Mouse (Mus musculus): ENCODE data around the gene Brk1.

The Brk1 gene

DNA sequence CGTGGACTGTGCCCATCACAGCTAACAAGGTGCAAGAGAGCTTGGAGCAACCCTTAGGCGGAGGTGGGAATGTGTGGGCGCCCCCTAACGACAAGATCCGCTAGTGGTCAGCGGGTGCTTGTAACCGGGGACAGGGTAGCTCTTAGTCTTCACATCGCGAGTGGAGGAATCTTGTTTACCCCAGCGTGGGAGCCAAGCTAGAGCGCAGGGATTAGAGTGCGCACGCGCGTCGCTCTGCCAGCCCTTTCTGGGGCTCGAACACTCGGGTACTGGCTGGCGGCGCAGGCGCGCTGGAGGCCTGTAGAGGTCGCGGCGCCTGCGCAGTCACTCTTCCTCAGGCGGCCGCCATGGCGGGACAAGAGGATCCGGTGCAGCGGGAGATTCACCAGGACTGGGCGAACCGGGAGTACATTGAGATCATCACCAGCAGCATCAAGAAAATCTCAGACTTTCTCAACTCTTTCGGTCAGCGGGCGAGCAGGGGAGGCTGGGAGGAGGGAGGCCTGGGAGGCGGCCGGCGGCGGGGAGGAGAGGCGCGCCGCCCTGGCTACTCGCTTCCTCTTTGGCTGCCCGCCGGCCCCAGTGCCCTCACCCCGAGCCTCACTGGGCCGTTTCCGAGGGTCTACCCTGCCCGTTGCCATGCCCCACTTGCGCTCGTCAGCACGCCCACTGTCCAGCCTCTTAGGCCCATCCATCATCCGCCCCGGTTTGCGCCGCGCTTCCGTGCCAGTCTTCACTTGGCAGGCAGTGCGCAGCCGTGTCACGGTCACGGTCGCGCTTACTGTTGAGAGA lies at the start of gene Brk1:
Gene Brk1, plus strand, starts transcription at position 341 of the 792 bp plus-strand sequence.
- peak; percentile 90 for DNase-seq (ENCODE audit: low read depth, low spot score)

DNA sequence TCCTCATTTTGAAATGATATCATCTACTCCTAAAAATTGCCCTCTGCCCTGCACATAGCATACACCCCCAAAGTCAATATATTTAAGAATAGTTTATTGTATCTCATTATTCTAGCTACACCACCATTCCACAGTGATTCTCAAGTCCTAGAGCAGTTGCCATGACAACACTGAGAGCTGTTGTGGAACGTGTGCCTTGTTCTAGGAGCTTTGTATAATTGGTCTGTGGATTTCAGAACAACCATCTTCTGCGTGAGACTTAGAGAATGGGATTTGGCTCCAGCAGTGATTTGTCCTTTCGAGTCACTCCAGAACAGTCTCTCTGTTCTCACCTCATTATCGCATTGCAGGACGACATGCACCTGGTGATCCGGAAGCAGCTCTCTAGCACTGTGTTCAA lies 44.8 kb upstream of the Brk1 start:
- DNase-seq (ENCODE audit: low read depth, low spot score): no peak

DNA sequence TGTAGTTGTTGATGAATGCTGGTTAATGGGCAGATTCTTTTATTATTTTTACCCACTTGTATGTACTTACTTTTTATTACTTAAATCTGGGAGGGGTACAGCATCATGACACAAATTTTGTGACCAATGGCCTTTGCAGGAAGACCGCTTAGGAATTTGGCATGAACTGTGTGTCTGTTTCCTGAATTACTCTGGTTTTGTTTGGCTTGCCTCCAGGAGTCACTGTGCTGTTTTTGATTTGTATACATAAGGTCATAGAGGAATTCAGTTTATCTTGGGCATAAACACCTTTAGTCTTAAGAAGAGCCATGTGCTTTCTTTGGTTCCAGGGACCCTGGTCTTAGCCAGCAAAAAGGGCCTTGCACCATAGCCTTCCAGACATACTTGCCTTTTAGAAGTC lies 40.0 kb upstream of the Brk1 start:
- DNase-seq (ENCODE audit: low read depth, low spot score): no peak

DNA sequence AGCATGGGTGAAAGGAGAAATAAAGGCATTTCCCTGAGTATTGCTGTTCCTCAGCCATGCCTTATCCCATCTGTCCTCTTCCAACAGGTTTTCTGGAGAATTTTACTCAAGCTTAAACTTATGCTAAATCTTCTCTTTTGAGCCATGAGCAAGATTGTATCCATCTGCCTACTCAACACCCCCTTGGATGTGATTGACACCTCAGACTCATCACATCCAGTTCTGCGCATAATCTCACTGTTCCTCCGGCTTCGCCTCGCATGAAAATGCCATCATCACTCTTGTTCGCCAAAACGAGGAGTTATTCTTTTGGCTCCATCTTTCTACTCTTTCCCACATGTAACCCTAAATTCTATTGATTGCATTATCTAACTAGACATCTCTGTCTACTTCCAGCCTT lies 28.5 kb upstream of the Brk1 start:
- DNase-seq (ENCODE audit: low read depth, low spot score): no peak

DNA sequence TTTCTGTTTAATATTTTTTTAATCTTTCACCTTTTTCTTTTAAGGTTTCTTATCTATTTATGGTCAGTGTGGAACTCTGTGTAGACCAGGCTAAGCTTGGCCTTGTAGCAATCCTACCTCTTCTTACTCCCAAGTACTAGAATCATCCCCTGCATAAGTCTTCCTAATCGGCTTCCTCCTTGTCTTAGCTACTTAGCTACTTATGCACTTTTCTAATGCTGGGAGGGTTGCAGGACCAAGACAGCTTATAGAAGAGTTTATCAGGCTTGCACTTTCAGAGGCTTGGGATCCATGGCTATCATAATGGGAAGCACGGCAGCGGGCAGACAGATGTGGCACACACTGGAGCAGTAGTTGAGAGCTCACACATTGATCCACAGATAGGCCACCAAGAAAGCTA lies 25.3 kb upstream of the Brk1 start:
- DNase-seq (ENCODE audit: low read depth, low spot score): no peak

DNA sequence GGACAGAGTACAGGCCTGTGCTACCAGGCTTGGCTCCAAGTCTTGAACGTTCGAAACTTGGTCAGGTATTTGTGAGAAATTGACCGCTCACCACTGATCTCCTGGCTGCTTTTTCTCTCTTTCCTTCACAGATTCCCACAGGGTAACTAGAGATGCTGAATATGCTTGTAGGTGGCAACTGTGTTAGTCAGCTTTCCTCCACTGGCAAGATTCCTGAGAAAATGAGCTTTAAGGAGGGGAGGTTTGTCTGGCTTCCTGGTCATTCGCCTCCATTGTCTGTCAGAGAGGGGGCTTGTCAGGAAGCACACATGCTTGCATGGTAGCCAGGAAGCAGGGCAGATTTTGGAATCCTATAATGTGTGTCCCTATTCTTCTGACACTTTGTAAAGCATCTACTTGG lies 21.5 kb upstream of the Brk1 start:
- DNase-seq (ENCODE audit: low read depth, low spot score): no peak

DNA sequence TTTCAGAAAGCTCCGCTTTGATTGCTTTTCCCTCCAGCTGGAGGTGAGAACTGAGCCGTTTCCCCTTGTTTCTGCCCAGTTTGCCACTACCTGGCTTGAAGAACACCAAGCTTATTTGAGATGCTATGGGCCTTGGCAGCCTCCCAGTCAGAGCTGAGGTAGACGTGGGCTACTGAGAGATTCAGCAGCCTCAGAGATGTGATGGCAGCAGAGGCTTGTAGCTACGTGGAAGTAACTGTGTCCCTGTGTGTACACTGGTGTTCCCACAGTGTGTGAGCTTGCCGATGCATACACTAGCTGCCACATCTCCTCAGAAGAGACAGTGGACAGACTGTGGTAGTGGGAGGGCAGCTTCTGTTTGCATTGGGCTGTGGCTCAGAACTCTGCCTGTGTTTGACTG lies 19.5 kb upstream of the Brk1 start:
- no peak for DNase-seq (ENCODE audit: low read depth, low spot score)

DNA sequence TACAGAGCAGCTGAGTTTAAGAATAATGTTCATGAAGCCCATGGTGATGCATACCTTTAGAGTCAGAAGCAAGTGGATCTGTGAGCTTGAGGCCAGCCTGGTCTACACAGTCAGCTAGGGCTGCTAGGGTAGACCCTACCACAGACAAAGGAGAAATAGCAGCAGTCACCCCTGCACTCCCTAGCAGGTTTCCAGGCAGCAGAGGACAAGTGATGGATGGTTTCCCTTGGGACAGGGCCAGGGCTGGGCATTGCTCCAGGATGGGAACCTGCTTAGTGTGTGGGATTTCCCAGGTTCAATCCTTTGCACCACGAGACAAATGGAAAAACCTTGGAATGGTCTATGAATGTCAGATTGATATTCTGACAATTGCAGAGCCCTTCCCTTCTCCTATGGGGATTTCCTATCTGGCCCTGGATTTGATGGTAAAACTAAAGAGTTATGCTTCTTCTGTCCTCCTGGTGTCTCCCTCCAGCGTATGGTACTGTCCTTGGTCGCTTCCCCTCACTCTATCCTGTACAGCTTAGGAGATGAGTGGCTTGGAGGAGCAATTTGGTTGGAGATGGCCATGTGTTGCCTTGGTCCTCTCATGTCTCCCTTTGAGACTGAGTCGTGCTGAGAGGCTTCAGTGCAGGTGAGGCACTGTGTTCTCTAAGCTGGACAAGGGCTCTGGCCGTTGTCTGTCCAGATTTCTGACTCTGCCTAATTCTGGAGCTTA lies 17.9 kb upstream of the Brk1 start:
- DNase-seq (ENCODE audit: low read depth, low spot score): no peak

DNA sequence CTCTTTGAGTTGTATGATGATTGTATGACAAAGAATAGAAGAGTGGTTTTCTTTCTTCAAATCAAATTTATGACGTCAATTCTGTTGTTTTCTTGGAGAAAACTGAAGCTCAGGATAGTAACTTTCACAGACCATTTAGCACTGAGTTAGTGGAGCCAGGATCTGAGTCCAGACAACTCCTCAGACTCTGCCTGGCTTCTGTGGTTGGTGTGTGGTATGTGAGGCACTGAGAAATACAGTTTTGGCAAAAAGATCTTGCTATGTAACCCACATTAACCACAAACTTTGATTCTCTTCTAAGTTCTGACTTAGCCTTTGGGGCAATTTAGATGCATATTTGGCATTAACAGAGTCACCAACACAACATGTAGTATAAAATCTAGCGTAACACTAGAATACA lies 11.9 kb upstream of the Brk1 start:
- DNase-seq (ENCODE audit: low read depth, low spot score): no peak

DNA sequence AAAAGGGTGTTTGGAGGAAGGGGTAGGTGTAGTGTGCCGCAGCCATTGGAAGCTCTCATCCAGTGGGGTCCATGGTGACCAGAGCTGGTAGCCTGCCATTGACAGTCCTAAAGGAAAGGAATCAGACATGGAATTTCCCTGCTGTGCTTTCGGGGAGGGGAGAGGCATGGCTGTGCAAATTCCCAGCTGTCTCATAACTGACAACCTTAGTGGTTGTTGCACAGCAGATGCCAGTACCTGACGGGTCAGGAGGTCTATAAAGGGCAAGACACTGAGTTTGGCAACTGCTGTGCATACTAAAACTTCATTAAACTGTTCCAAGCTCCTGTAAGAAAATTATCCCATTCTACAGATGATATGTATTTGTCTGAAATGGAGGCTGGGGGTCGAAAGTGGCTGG lies 6.6 kb upstream of the Brk1 start:
- no peak for DNase-seq (ENCODE audit: low read depth, low spot score)

DNA sequence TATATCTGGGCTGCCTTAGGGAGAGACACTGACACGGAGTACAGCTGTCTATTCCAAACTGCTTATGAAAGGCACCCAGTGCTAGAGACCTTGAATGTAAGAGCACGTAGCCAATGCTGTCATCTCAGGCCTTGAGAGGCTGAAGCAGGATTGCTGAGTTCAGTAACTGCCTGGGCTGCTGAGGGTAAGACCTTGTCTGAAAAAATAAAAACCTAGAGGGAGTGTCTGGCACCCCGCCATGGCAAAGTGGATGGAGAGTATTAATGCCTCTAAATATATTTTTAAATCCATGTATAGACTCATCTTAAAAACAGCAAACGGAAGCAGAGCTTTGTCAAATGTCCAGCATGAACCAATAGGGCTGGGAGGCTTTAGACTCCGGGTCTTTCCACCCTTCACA lies 4.7 kb upstream of the Brk1 start:
- no peak for DNase-seq (ENCODE audit: low read depth, low spot score)

DNA sequence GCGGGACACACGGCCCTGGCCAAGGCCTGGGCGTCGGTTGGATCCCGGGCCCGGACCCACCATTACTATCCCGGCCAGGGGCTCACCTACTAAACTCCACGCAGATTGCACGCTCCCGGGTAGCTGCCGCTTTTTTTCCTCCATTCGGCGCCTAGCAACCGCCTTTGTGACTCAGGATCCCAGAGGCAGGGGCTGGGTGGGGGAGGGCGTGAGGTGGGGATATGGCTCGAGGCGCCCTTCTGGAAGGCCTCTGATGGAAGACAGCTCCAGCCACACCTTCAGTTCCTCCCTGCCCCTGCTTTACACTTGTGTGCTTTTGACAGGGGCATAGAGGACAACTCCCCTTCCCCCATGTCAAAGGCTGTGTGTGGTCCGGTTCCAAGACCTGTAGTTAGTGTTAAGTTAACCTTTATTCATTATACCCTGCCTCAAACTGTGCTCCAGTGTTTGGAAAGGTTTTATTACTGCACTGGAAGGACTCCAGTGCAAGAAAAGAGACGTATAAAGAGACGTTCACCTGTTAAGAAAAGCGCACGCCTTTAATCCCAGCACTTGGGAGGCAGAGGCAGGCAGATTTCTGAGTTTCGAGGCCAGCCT lies 3.9 kb upstream of the Brk1 start, which contains the start of gene Fancd2os:
Gene Fancd2os, minus strand, starts transcription at position 173 of the 597 bp plus-strand sequence.
- DNase-seq (ENCODE audit: low read depth, low spot score): no peak

DNA sequence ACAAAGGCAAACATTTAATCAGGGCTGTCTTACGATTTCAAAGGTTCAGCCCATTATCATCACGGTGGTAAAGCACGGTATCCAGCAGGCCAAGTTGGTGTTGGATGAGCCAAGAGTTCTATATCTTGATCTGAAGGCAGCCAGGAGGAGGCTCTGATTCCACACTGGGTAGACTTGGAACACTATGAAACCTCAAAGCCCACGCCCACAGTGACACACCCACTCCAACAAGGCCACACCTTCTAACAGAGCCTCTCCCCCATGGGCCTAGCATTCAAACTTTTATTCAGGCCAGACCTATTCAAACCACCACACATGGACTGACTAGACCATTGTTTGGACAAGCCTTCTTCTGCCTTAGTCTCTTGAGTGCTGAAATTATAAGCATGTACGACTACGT lies 1.8 kb upstream of the Brk1 start:
- DNase-seq (ENCODE audit: low read depth, low spot score): no peak

DNA sequence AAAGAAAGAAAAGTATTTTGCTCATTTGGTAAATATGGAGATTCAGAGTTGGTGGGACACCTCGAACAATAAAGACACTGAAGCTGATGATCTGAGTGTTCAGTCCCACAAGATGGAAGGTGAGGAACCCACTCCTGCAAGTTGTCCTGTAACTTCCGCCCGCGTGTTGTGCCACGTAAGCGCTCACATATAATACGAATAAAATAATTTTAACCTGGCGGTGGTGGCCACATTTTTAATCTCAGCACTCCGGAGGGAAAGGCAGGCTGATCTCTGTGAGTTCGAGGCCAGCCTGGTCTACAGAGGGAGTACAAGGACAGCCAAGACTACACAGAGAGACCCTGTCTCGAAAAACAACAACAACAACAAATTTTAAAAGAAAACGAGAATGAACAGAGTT lies 579 bp upstream of the Brk1 start:
- no peak for DNase-seq (ENCODE audit: low read depth, low spot score)

DNA sequence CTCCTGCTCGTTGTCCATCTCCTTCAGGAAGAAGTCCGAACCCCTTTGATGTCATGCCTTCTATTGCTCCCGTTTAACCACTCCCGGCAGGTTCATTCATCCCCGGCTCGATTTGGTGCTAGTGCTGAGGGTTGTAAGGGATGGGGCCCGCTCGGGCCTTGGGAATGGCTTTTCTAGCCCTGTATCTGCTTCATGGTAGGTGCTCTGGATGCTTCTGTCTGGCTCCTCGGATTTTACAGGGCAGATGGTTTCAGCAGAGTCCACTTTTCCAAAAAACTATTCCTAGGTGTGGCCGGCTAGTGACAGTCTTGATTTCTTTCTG lies 613 bp downstream of the Brk1 start:
- no peak for DNase-seq (ENCODE audit: low read depth, low spot score)

DNA sequence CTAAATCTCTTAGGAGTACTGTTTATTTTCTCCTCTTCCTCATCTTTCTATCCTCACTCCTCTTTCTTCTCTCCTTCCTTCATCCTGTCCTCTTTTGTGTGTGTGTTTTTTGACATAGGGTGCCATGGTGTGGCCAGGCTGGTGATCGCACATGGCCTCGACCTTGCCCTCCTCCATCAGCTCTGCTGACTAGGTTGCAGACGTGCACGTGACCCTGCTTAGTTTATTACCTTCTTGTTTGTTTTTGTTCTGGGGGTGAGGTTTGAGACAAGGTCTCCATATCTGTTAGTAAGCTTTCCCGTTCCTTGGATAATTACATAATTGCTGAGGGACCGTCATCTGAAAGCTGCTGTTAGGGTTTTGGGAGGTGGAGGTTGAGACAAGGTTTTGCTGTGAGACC lies 4.3 kb downstream of the Brk1 start:
- no peak for DNase-seq (ENCODE audit: low read depth, low spot score)

DNA sequence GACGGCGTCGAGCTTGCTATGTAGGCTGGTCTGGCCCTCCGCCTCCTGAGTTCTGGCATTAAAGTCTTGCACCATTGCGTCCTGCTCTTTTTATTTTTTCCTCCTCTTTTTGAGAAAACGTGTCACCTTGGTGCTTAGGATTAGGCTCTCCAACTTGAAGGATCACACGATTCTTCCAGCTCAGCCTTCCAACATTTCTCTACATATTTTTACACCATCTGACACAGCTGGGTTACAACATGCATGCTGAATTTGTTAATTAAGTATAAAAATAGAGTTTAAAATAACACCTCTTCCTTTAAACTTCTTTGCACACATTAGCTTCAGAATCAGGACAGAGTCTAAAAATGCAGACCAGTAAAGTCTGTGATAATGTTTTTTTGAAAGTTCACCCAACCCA lies 4.7 kb downstream of the Brk1 start:
- no peak for DNase-seq (ENCODE audit: low read depth, low spot score)

DNA sequence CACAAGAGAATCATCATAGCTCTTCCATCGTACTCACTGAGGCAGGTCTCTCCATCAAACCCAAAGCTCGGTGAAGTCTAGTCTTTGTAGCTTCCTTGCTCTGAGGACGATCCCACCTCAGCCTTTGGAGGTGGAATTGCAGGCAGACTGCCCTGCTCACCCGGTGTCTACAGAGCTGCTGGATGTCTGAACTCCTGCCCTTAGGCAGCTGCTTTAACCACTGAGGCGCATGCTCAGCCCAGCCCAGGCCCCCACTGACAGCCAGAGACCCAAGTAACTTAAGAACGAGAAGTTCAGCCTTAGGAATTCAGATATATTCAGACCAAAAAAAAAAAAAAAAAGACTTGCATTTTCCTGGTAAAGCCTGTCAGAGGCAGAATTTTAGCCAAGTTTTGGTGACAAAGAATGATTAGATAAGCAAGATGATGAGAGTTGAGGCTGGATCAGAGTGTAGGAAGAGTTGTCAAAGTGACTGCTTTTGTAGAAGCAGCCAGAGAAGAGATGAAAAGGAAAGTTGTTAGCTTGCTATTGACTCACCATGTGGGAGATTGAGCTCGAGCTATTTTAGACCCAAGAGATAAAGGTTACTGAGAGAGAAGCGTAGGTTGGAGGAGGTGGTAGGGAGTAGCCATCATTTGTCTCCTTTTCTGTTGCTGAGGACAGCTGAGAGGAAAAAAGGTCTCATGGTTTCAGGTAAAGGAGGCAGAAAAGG lies 7.8 kb downstream of the Brk1 start:
- no peak for DNase-seq (ENCODE audit: low read depth, low spot score)

DNA sequence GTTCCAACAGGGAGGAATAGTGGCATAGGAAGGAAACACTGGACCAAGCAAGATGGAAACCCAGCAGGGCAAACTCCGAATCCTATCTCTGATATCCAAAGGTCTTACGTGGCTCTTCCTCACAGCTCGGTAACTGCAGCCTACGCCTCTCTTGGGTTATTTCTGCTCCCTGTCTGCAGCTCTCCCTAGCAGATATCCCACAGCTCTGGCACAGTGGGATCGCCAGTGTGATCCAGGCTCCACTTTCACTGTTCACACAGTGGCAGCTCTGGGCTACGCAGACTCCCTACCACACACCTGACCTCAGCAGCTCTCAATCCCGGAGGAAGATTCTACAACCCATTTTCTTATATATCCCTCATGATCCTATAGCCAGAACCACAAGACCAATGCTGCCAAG lies 9.6 kb downstream of the Brk1 start:
- DNase-seq (ENCODE audit: low read depth, low spot score): no peak

DNA sequence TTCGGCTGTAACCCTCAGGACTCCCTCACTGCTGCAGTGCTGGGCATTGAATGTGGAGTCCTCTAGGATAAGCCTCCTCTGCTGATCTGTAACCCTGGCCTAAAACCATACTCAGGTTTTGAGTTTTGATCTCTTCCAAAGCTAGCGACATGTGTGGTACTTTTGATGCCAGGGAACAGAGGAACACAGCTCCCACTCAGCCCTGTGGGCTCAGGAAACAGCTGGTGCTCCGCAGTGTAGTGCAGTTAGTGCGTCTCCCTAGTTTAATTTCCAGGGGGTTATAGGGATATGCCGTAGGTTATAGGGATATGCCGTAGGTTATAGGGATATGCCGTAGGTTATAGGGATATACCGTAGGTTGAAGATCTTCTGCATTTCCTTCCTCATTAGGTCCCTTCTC lies 10.4 kb downstream of the Brk1 start:
- DNase-seq (ENCODE audit: low read depth, low spot score): no peak

DNA sequence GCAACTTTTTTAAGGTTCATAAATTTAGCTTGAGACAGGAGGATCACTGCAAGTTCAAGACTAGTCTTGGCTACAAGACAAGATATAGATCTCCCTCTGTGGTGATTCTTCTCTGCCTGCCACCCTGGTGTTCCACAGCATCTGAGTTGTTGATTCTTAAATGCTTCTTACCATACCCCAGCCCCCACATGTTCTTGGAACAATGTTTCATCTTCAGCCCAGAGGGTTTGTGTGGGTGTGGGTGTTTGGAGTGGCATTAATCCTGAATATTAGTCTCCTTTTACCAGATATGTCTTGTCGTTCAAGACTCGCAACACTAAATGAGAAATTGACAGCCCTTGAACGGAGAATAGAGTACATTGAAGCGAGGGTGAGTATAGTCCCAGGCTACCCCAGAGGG lies 10.9 kb downstream of the Brk1 start:
- no peak for DNase-seq (ENCODE audit: low read depth, low spot score)

DNA sequence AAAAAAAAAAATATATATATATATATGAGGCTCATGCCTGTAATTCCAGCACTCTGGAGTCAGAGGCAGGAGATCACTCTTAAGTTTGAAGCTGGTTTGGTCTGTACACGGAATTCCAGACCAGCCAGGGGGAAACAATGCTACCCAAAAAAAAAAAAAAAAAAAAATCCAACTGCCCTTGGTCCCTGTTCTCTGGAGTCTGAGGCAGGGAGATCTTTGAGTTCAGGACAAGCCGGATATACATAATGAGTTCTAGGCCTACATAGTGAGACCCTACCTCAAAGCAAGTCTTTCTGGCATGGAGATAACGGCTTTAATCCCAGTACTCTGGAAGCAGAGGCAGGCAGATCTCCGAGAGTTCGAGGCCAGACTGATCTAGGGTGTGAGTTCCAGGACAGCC lies 18.8 kb downstream of the Brk1 start:
- DNase-seq (ENCODE audit: low read depth, low spot score): no peak
